Mouse (Mus musculus) midbrain, embryonic 13.5 days (tissue): ENCODE data around the gene Ghdc. TPM values are rescaled to one million over a fixed set of nuclear protein-coding genes. Genes with fewer than 3 reads are reported as not detected.

ENCODE experiments used
- ATAC-seq: fragments of 200-750 bp; cut with Nextera tagmentation; 2 replicates; pipeline ENCODE4 v1.8.0; 2017; ENCODE audit warnings: mild to moderate bottlenecking, moderate TSS enrichment, moderate library complexity
- H3K27ac ChIP-seq: fragments of 300-500 bp; sonication (generic); 2 replicates; pipeline ENCODE4 v1.5.1; 2015; ENCODE audit warnings: inconsistent platforms, mild to moderate bottlenecking, moderate library complexity
- H3K27me3 ChIP-seq: fragments of 300-500 bp; sonication (generic); 2 replicates; pipeline ENCODE4 v1.6.1; 2015; ENCODE audit warnings: mild to moderate bottlenecking, inconsistent platforms
- H3K36me3 ChIP-seq: fragments of 300-500 bp; sonication (generic); 2 replicates; pipeline ENCODE4 v1.6.1; 2015; ENCODE audit warnings: mild to moderate bottlenecking, inconsistent platforms
- H3K4me1 ChIP-seq: fragments of 300-500 bp; sonication (generic); replicated peaks from 2 replicates; pipeline ENCODE4 v1.6.1; 2015; ENCODE audit warnings: inconsistent platforms
- H3K4me2 ChIP-seq: fragments of 300-500 bp; sonication (generic); replicated peaks from 2 replicates; pipeline ENCODE4 v1.6.1; 2015; ENCODE audit warnings: moderate library complexity, mild to moderate bottlenecking, inconsistent platforms
- H3K4me3 ChIP-seq: fragments of 300-500 bp; sonication (generic); replicated peaks from 2 replicates; pipeline ENCODE4 v1.5.1; 2015; ENCODE audit warnings: mild to moderate bottlenecking, inconsistent platforms
- H3K9ac ChIP-seq: fragments of 300-500 bp; sonication (generic); replicated peaks from 2 replicates; pipeline ENCODE4 v1.6.1; 2015; ENCODE audit warnings: mild to moderate bottlenecking, inconsistent platforms
- H3K9me3 ChIP-seq: fragments of 300-500 bp; sonication (generic); 2 replicates; pipeline ENCODE4 v1.6.1; 2016; ENCODE audit warnings: mild to moderate bottlenecking, inconsistent platforms
- WGBS: fragments of 180-500 bp; shearing (Covaris S2); methylation state at CpG from one replicate; pipeline ENCODE4 v1.1.7; 2015; 5-methylcytosine and 5-hydroxymethylcytosine counted together
- polyA plus RNA-seq: library from polyadenylated mRNA; unstranded; fragments of >200 nt; fragmentation: Nextera tagmentation; extraction: Ambion mirVana; gene quantifications from 2 replicates; pipeline ENCODE4 v1.2.1, GENCODE M21; 2015

Gene Ghdc
- polyA plus RNA-seq, 1 experiment from 2014 or later = 4.0 TPM

- Histone ChIP-seq H3K4me1 (peaks cover 24% of the 10 kb centered on the region), H3K36me3 (peaks cover 19% of the 10 kb centered on the region; the same call in 1 of the 2 replicates), H3K27ac (no peak overlapping the region), H3K27me3 (no peaks in the 10 kb centered on the region), H3K4me3 (no peak overlapping the region), H3K9ac (no peak overlapping the region), H3K9me3 (no peaks in the 10 kb centered on the region), H3K4me2 (no peak overlapping the region)
- ATAC-seq = no peak
- 65% methylated on average over 5 of the region's 5 CpGs for WGBS
Observed at GRCm38 (mm10) chr11:100724919-100725512, 45.7 kb downstream of the Ghdc start.

GRCm38 (mm10) chr11:100722493-100723028, 48.2 kb downstream of the Ghdc start:
- no peak overlapping the region for H3K27ac ChIP-seq
- H3K27me3 ChIP-seq = no peaks in the 10 kb centered on the region
- H3K9ac ChIP-seq = no peak overlapping the region
- H3K36me3 ChIP-seq = peaks cover 27% of the 10 kb centered on the region
- H3K4me3 ChIP-seq = no peak overlapping the region
- peaks cover 26% of the 10 kb centered on the region for H3K4me1 ChIP-seq
- H3K4me2 ChIP-seq = no peak overlapping the region
- ATAC-seq = no peak
- H3K9me3 ChIP-seq = no peaks in the 10 kb centered on the region
- 68% methylated on average over 2 of the region's 2 CpGs for WGBS

- 74% methylated on average over 8 of the region's 8 CpGs for WGBS
- no peak for ATAC-seq
- H3K36me3 ChIP-seq = peaks cover 33% of the 10 kb centered on the region
Observed at GRCm38 (mm10) chr11:100721776-100722492, 48.8 kb downstream of the Ghdc start.

DNA sequence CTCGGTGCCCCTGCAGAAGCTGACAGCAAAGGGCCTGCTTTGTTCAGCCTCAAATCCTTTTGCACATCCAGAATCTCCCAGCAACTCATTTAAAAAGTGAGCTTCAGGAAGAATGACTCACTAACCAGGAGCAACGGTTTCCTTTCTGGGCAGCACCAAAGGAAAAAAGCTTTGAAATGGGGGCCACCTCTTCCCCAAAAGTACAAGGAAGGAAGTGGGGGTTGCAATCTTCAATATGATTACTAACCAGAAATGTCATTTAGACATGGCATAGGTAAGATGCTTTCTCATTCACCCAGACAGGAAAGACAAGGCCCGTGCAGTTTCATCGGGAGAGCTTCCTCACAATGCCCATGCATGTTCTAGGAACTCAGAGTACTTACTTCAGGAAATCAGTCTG, 49.5 kb downstream of the Ghdc start:
- H3K9me3 ChIP-seq = no peaks in the 10 kb centered on the region
- H3K27me3 ChIP-seq = no peaks in the 10 kb centered on the region
- peaks cover 26% of the 10 kb centered on the region for H3K4me1 ChIP-seq
- WGBS = 56% methylated on average over 4 of the region's 4 CpGs
- no peak overlapping the region; the same call in 1 of the 2 replicates for H3K9ac ChIP-seq
- ATAC-seq = no peak
- no peak overlapping the region for H3K4me3 ChIP-seq
- H3K4me2 ChIP-seq = no peak overlapping the region
- peak overlapping the region; percentile 44 for H3K27ac ChIP-seq
- H3K36me3 ChIP-seq = peaks cover 40% of the 10 kb centered on the region

More at GRCm38 (mm10) chr11:100721776-100722492, 48.8 kb downstream of the Ghdc start:
- peaks cover 26% of the 10 kb centered on the region for H3K4me1 ChIP-seq
- no peaks in the 10 kb centered on the region for H3K9me3 ChIP-seq
- H3K27ac ChIP-seq = peak overlapping the region; percentile 30; the same call in 1 of the 2 replicates
- no peak overlapping the region for H3K4me3 ChIP-seq
- no peaks in the 10 kb centered on the region for H3K27me3 ChIP-seq
- no peak overlapping the region for H3K9ac ChIP-seq
- H3K4me2 ChIP-seq = no peak overlapping the region

- no peaks in the 10 kb centered on the region for H3K9me3 ChIP-seq
- ATAC-seq = no peak
- no peaks in the 10 kb centered on the region for H3K27me3 ChIP-seq
- 80% methylated on average over 5 of the region's 5 CpGs for WGBS
- H3K4me3 ChIP-seq = no peak overlapping the region
- peaks cover 26% of the 10 kb centered on the region for H3K4me1 ChIP-seq
- peak overlapping the region; percentile 44; the same call in 1 of the 2 replicates for H3K27ac ChIP-seq
- peaks cover 49% of the 10 kb centered on the region for H3K36me3 ChIP-seq
- H3K9ac ChIP-seq = no peak overlapping the region
- H3K4me2 ChIP-seq = no peak overlapping the region
Observed at GRCm38 (mm10) chr11:100720345-100720744, 50.4 kb downstream of the Ghdc start.

DNA sequence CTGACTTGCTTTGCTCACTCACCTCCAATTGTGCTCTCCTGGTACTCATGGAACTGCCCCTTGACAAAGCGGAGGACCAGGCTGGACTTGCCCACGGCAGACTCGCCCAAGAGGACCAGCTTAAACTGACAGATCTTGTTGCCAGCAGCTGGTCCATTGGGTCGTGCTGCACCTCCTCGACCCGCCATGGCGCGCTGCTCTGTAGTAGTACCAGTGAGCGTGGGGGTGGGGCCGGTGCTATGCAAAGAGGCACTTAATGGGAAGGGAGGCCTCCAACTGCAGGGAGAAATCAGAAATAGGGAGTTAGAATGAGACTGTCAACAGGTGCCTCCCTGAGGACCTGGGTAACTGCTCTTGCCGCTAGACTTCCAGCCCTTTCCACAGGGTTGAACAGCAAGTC, 50.9 kb downstream of the Ghdc start:
- no peaks in the 10 kb centered on the region for H3K9me3 ChIP-seq
- H3K9ac ChIP-seq = no peak overlapping the region
- peaks cover 29% of the 10 kb centered on the region for H3K4me1 ChIP-seq
- 89% methylated on average over 11 of the region's 11 CpGs for WGBS
- ATAC-seq = no peak
- H3K4me3 ChIP-seq = no peak overlapping the region
- peaks cover 52% of the 10 kb centered on the region for H3K36me3 ChIP-seq
- H3K27ac ChIP-seq = no peak overlapping the region
- H3K27me3 ChIP-seq = no peaks in the 10 kb centered on the region
- H3K4me2 ChIP-seq = no peak overlapping the region

GRCm38 (mm10) chr11:100719312-100719711, 51.4 kb downstream of the Ghdc start:
- Histone ChIP-seq H3K36me3 (peaks cover 54% of the 10 kb centered on the region), H3K27me3 (no peaks in the 10 kb centered on the region), H3K9ac (no peak overlapping the region), H3K4me1 (peaks cover 33% of the 10 kb centered on the region), H3K4me2 (no peak overlapping the region), H3K27ac (no peak overlapping the region), H3K4me3 (no peak overlapping the region), H3K9me3 (no peaks in the 10 kb centered on the region)
- ATAC-seq = no peak
- 87% methylated on average over 3 of the region's 3 CpGs for WGBS

DNA sequence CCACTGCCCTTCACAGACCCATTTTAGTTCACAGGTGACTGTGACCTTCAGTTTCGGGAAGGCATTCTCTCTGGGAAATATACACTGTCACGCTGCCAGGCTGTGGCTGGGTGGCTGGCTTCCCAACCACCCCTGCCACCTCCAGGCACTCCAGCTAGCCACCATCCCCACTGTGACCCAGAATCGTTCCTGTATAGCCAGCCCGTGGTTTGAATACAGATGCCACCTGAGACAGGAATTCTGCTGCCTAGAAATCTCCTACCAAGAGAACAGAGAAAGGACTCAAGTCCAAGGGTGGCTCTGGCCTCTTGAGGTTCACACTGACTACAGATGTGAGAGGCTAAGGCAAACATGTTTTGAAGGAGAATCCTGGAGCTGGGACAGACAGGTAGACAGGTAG, 51.9 kb downstream of the Ghdc start:
- WGBS = 96% methylated on average over 4 of the region's 4 CpGs
- H3K36me3 ChIP-seq = peaks cover 54% of the 10 kb centered on the region
- no peak overlapping the region for H3K27ac ChIP-seq
- no peak for ATAC-seq
- no peaks in the 10 kb centered on the region for H3K9me3 ChIP-seq
- peaks cover 38% of the 10 kb centered on the region for H3K4me1 ChIP-seq
- no peak overlapping the region for H3K4me2 ChIP-seq
- H3K27me3 ChIP-seq = no peaks in the 10 kb centered on the region
- no peak overlapping the region for H3K4me3 ChIP-seq
- H3K9ac ChIP-seq = no peak overlapping the region

GRCm38 (mm10) chr11:100718462-100718861, 52.3 kb downstream of the Ghdc start:
- H3K4me1 ChIP-seq = peaks cover 42% of the 10 kb centered on the region
- H3K36me3 ChIP-seq = peaks cover 54% of the 10 kb centered on the region
- H3K9ac ChIP-seq = no peak overlapping the region
- no peaks in the 10 kb centered on the region for H3K27me3 ChIP-seq
- 93% methylated on average over 7 of the region's 7 CpGs for WGBS
- H3K27ac ChIP-seq = no peak overlapping the region
- H3K4me2 ChIP-seq = no peak overlapping the region
- H3K4me3 ChIP-seq = no peak overlapping the region
- ATAC-seq = no peak
- no peaks in the 10 kb centered on the region for H3K9me3 ChIP-seq

GRCm38 (mm10) chr11:100716649-100717048, 54.1 kb downstream of the Ghdc start:
- Histone ChIP-seq H3K27me3 (no peaks in the 10 kb centered on the region), H3K9ac (no peak overlapping the region)

More at GRCm38 (mm10) chr11:100716649-100717048, 54.1 kb downstream of the Ghdc start:
- Histone ChIP-seq H3K4me2 (no peak overlapping the region), H3K4me3 (no peak overlapping the region), H3K4me1 (peaks cover 40% of the 10 kb centered on the region), H3K36me3 (peaks cover 54% of the 10 kb centered on the region), H3K9me3 (no peaks in the 10 kb centered on the region), H3K27ac (no peak overlapping the region)
- ATAC-seq = no peak
- WGBS = 87% methylated on average over 3 of the region's 3 CpGs
